Mouse (Mus musculus) olfactory bulb, adult 2 months (tissue): Measurements from ENCODE around the gene Spdef.

ENCODE experiments used
- CTCF ChIP-seq: fragments of 200-500 bp; IDR thresholded peaks from 2 replicates; pipeline ENCODE4 v1.5.1; 2012; ENCODE audit warnings: low read depth, mild to moderate bottlenecking, low read length, moderate library complexity; ENCODE audit not compliant: insufficient read depth
- POLR2A ChIP-seq: fragments of 200-500 bp; IDR thresholded peaks from 2 replicates; pipeline ENCODE4 v1.6.1; 2012; ENCODE audit warnings: mild to moderate bottlenecking, low read depth, low read length, moderate library complexity; ENCODE audit not compliant: insufficient read depth

- TF ChIP-seq CTCF, result no peak
- no peak for TF ChIP-seq POLR2A
Observed at GRCm38 (mm10) chr17:27748123-27748522, 19.4 kb upstream of the Spdef start.
